Mouse (Mus musculus) intestine, embryonic 16.5 days (tissue): Measurements from ENCODE around the gene Cuedc1. TPM values are rescaled to one million over a fixed set of nuclear protein-coding genes. Genes with fewer than 3 reads are reported as not detected.

Experiments
- ATAC-seq: fragments of 200-750 bp; cut with Nextera tagmentation; 2 replicates; pipeline ENCODE4 v1.8.0; 2017; ENCODE audit warnings: moderate TSS enrichment, moderate library complexity
- H3K27ac ChIP-seq: fragments of 300-500 bp; sonication (generic); 2 replicates; pipeline ENCODE4 v1.5.1; 2014; ENCODE audit warnings: mild to moderate bottlenecking, low read length
- H3K27me3 ChIP-seq: fragments of 300-500 bp; sonication (generic); replicated peaks from 2 replicates; pipeline ENCODE4 v1.6.1; 2014; ENCODE audit warnings: low read length, control low read depth, mixed read lengths; ENCODE audit not compliant: control insufficient read depth, insufficient read depth
- H3K36me3 ChIP-seq: fragments of 300-500 bp; sonication (generic); 2 replicates; pipeline ENCODE4 v1.6.1; 2014; ENCODE audit warnings: low read length, control low read depth; ENCODE audit not compliant: control insufficient read depth, insufficient read depth
- H3K4me1 ChIP-seq: fragments of 300-500 bp; sonication (generic); 2 replicates; pipeline ENCODE4 v1.6.1; 2014; ENCODE audit warnings: low read length, control low read depth, mixed read lengths; ENCODE audit not compliant: control insufficient read depth, insufficient read depth
- H3K4me2 ChIP-seq: fragments of 300-500 bp; sonication (generic); 2 replicates; pipeline ENCODE4 v1.6.1; 2014; ENCODE audit warnings: low read depth, low read length, control low read depth
- H3K4me3 ChIP-seq: fragments of 300-500 bp; sonication (generic); 2 replicates; pipeline ENCODE4 v1.5.1; 2014; ENCODE audit warnings: mild to moderate bottlenecking, low read length
- H3K9ac ChIP-seq: fragments of 300-500 bp; sonication (generic); 2 replicates; pipeline ENCODE4 v1.6.1; 2014; ENCODE audit warnings: low read depth, low read length
- H3K9me3 ChIP-seq: fragments of 300-500 bp; sonication (generic); 2 replicates; pipeline ENCODE4 v1.6.1; 2016; ENCODE audit warnings: low read length, control low read depth; ENCODE audit not compliant: control insufficient read depth
- WGBS: fragments of 180-500 bp; shearing (Covaris S2); extraction: QIAGEN DNeasy Blood & Tissue Kit; methylation state at CpG from one replicate; pipeline ENCODE4 v1.1.7; 2014; 5-methylcytosine and 5-hydroxymethylcytosine counted together
- polyA plus RNA-seq: library from polyadenylated mRNA; unstranded; fragments of >200 nt; fragmentation: Nextera tagmentation; extraction: Ambion mirVana; gene quantifications from 2 replicates; pipeline ENCODE4 v1.2.1, GENCODE M21; 2015

The Cuedc1 gene
- polyA plus RNA-seq, 1 experiment from 2014 or later = 8.5 TPM

- no peak overlapping the region for H3K4me2 ChIP-seq
- H3K4me1 ChIP-seq = peaks cover 28% of the 10 kb centered on the region
- H3K27ac ChIP-seq = no peak overlapping the region
- H3K4me3 ChIP-seq = no peak overlapping the region
- H3K9ac ChIP-seq = no peak overlapping the region
- H3K27me3 ChIP-seq = no peaks in the 10 kb centered on the region
- WGBS = 84% methylated on average over 14 of the region's 14 CpGs
- H3K9me3 ChIP-seq = no peaks in the 10 kb centered on the region
- ATAC-seq = no peak
- peaks cover 11% of the 10 kb centered on the region; the same call in 1 of the 2 replicates for H3K36me3 ChIP-seq
These were observed 24.4 kb upstream of the Cuedc1 start for GRCm38 (mm10) chr11:88073343-88073875.

DNA sequence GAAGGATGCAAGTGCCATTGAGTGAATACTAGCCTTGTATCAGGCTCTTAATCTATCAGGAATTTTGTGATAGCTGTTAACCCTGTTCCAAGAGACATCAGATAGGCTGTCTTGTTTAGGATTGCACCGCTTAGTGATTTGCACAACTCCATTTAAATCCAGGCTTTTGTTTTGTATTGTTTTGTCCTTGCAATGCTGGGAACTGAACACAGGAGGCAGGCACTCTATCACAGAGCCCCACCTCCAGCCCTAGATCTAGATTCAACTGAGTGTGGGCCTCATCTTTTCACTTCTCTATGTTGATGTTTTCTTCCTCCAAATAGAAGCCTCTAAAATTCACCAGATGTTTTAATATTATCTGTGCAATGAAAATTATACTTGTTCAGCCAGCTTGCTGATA is 22.2 kb upstream of the Cuedc1 start:
- Histone ChIP-seq H3K9ac (no peak overlapping the region), H3K27ac (no peak overlapping the region), H3K4me3 (no peak overlapping the region), H3K4me1 (peaks cover 19% of the 10 kb centered on the region), H3K36me3 (peaks cover 11% of the 10 kb centered on the region; the same call in 1 of the 2 replicates), H3K4me2 (no peak overlapping the region), H3K9me3 (no peaks in the 10 kb centered on the region), H3K27me3 (no peaks in the 10 kb centered on the region)
- no peak for ATAC-seq
- WGBS = 83% methylated on average over 1 of the region's 1 CpGs

DNA sequence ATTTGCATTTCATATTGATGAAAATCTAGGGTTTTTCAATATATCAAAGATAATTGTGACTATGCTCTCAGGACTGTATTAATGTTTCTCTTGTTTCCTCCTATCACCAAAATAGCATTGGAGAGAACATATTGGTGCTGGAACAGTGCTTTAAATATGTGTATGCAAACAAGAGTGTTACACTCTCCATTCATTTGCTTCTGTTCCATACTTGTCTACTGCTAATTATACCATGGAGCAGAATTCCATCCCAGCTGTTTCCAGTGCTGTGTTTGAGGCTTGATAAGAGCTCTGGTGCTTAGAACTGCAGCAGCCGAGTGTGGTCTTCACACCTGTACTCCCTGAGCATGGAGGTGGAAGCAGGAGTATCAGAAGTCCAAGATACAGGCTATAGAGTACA is 21.5 kb upstream of the Cuedc1 start:
- Histone ChIP-seq H3K27me3 (no peaks in the 10 kb centered on the region), H3K36me3 (peaks cover 15% of the 10 kb centered on the region; the same call in 1 of the 2 replicates), H3K4me1 (peaks cover 12% of the 10 kb centered on the region), H3K4me3 (no peak overlapping the region), H3K9me3 (no peaks in the 10 kb centered on the region), H3K4me2 (no peak overlapping the region), H3K27ac (no peak overlapping the region), H3K9ac (no peak overlapping the region)
- 67% methylated on average over 1 of the region's 1 CpGs for WGBS
- ATAC-seq = no peak

DNA sequence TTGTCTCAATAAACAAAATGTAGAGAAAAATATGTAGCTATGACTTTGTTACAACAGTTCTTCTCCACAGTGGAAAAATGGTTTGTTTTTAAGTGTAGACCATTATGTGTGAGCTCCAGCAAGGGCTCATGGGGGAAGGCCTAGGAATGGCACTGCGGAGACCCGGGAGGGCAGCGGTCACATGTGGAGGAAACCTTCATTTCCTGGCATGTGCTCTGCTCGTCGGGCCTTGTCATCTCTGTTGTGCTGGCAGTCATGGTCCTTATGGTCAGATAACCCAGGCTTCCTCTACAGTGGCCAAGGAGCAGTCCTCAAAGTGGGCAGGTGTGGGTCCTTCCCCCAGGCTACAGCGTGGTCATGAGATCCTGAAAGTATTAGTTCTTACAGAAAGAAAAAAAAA is 14.2 kb upstream of the Cuedc1 start:
- 69% methylated on average over 6 of the region's 6 CpGs for WGBS
- H3K9ac ChIP-seq = no peak overlapping the region
- H3K4me2 ChIP-seq = no peak overlapping the region
- no peak overlapping the region for H3K27ac ChIP-seq
- H3K4me1 ChIP-seq = peaks cover 4% of the 10 kb centered on the region
- H3K27me3 ChIP-seq = no peaks in the 10 kb centered on the region
- 0 out of 2 replicates have a peak, but pooled peaks cover 6% of the 10 kb centered on the region for H3K36me3 ChIP-seq
- H3K9me3 ChIP-seq = no peaks in the 10 kb centered on the region
- no peak overlapping the region for H3K4me3 ChIP-seq
- no peak for ATAC-seq

DNA sequence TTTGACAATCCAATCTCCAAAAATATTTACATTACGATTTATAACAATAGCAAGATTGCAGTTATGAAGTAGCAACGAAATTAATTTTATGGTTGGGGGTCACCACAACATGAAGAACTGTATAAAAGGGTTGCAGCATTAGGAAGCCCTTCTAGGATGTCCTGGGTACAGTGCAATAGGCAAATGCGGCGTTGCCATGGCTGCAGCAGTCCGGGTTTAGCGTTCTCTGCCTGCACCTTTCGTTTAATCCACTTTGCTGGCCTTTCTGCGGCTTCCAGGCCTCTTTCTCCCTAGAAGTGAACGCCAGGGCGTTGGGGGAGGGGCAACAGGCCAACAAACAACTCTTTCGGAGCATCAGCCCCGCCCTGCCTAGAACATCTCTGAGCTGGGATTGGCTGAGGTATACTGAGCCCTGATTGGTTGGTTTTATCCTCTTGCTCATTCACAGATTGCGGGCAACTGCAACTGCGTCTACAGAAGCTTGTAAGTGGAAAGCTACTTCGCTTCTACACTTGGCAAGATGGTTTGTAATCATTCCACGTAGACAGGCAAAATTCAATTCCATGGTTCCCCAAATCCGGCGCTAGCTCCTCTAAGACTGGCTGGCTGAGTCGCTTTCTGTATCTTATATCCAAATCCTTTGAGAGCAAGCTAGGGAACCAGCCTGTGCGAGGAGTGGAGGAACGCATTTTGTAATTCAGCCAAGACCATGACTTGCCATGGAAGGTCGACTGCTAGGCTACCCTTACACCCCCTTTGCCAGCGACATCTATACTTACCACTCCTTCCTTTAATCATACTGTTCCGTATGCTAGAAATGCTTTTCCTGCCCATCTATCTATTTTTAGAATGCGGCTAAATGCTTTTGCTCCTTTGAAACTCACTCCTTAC is 10.9 kb upstream of the Cuedc1 start:
- H3K4me3 ChIP-seq = peak overlapping the region; percentile 42
- no peaks in the 10 kb centered on the region for H3K36me3 ChIP-seq
- no peaks in the 10 kb centered on the region for H3K9me3 ChIP-seq
- no peaks in the 10 kb centered on the region for H3K27me3 ChIP-seq
- peak overlapping the region; percentile 73 for H3K27ac ChIP-seq
- peak; percentile 96 for ATAC-seq
- WGBS = 6% methylated on average over 25 of the region's 25 CpGs
- peak overlapping the region; percentile 51 for H3K9ac ChIP-seq
- peak overlapping the region; percentile 77 for H3K4me2 ChIP-seq
- H3K4me1 ChIP-seq = peaks cover 4% of the 10 kb centered on the region

GRCm38 (mm10) chr11:88089150-88089549 is 8.7 kb upstream of the Cuedc1 start:
- Histone ChIP-seq H3K4me1 (peaks cover 4% of the 10 kb centered on the region), H3K9ac (no peak overlapping the region), H3K36me3 (no peaks in the 10 kb centered on the region), H3K27me3 (no peaks in the 10 kb centered on the region), H3K4me2 (no peak overlapping the region), H3K4me3 (no peak overlapping the region), H3K27ac (no peak overlapping the region), H3K9me3 (no peaks in the 10 kb centered on the region)
- 65% methylated on average over 5 of the region's 5 CpGs for WGBS
- no peak for ATAC-seq

DNA sequence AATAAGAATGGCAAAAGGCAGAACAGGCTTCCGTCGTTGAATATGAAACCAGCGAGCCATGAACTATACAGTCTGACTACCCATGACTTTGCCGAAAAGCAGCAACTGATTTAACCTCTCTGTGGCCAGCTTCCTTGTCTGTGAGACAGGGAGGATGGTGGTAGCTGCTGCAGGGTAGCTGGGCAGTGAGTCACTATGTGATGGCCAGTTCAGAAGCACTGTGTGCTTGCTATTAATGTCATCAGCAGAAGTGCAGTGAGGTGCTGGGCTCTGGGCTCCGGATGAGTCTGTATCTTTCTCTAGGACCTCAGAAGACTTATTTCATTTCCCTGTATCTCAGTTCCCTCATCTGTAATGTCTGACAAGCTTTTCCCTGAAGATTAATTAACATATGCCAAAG is 7.6 kb upstream of the Cuedc1 start:
- WGBS = 75% methylated on average over 5 of the region's 5 CpGs
- no peak for ATAC-seq
- no peaks in the 10 kb centered on the region for H3K27me3 ChIP-seq
- no peaks in the 10 kb centered on the region for H3K36me3 ChIP-seq
- no peak overlapping the region for H3K4me3 ChIP-seq
- H3K27ac ChIP-seq = no peak overlapping the region
- no peaks in the 10 kb centered on the region for H3K9me3 ChIP-seq
- H3K4me1 ChIP-seq = peaks cover 4% of the 10 kb centered on the region
- no peak overlapping the region for H3K4me2 ChIP-seq
- H3K9ac ChIP-seq = no peak overlapping the region

DNA sequence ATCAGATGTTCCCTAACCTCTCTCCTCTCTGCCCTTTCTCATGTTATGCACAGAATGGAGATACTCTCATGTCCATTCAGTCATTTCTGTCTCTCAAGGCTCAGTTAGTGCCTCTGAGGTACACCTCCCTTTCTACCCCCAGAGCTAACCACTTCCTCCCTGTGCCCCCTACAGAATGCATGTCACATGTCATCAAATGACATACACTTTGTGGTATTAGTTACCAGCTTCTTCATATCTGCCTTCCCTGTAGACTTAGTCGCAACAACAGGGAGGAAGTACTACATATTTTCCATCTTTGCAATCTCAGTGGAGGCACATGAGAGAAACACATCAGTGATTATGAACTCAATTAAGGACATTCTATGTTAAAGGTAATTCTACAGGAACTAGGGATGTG is 5.9 kb upstream of the Cuedc1 start:
- no peaks in the 10 kb centered on the region for H3K27me3 ChIP-seq
- WGBS = 80% methylated on average over 1 of the region's 1 CpGs
- peaks cover 11% of the 10 kb centered on the region for H3K4me1 ChIP-seq
- H3K4me2 ChIP-seq = no peak overlapping the region
- H3K27ac ChIP-seq = no peak overlapping the region
- no peaks in the 10 kb centered on the region for H3K36me3 ChIP-seq
- no peak for ATAC-seq
- no peaks in the 10 kb centered on the region for H3K9me3 ChIP-seq
- no peak overlapping the region for H3K4me3 ChIP-seq
- H3K9ac ChIP-seq = no peak overlapping the region

GRCm38 (mm10) chr11:88097173-88097572 is 685 bp upstream of the Cuedc1 start:
- no peak overlapping the region for H3K4me3 ChIP-seq
- 33% methylated on average over 4 of the region's 4 CpGs for WGBS
- 0 out of 2 replicates have a peak, but pooled peaks have one; percentile 34 for ATAC-seq
- H3K27me3 ChIP-seq = no peaks in the 10 kb centered on the region
- peaks cover 15% of the 10 kb centered on the region; the same call in 1 of the 2 replicates for H3K4me1 ChIP-seq
- no peaks in the 10 kb centered on the region for H3K36me3 ChIP-seq
- peak overlapping the region; percentile 73 for H3K27ac ChIP-seq
- H3K4me2 ChIP-seq = no peak overlapping the region
- peak overlapping the region; percentile 20; the same call in 1 of the 2 replicates for H3K9ac ChIP-seq
- no peaks in the 10 kb centered on the region for H3K9me3 ChIP-seq
